Mouse (Mus musculus) layer of hippocampus, postnatal 10 days (tissue): ENCODE data around the gene Myh14. TPM values are rescaled to one million over a fixed set of nuclear protein-coding genes. Genes with fewer than 3 reads are reported as not detected.
A peak's percentile ranks its signal among the peaks of the same experiment; 100 is the strongest.
"Not testable (repeated sequence)": the region's sequence is repeated elsewhere in the genome, so short reads cannot be mapped to it uniquely, and the experiment has no call there.

Source experiments
- DNase-seq, 2 experiments: peaks; one replicate each; pipeline ENCODE4 v3.0.0; 2021; ENCODE audit warnings: low spot score in 2 of 2
- long read RNA-seq: library from polyadenylated mRNA; stranded (forward); transcript quantifications from one replicate; pipeline ENCODE4 v2.0.0, GENCODE M21; 2023
- total RNA-seq, 2 experiments: library from RNA; stranded (reverse); gene quantifications; 2 replicates each; pipeline ENCODE4 v1.2.3; 2021

The Myh14 gene
- 10 to 100 TPM; 17.6 to 17.9 TPM for total RNA-seq
- long read RNA-seq, partial matches to known transcripts: 17 of 18 reads
- long read RNA-seq, other reads (novel, unspliced or antisense): 1 of 18 reads

DNA sequence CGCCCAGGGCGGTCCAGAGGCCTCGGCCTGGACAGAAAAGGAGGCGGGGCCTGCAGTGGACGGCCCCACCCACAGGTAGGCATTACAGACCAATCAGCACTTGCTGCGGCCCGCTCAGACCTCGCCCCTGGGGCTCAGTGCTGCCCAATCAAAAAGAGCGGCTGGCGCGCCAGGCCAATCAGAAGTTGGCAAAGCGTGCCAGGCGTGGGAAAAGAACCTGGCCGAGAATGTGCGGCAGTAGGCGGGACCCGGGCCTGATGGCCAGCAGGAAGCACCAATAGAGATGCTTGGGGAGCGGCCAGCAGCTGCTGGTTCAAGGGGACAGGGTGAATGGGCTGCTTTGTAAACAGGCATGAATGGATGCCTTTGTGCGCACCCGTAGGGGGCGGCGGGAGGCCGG, at the start of gene Myh14:
Gene Myh14, minus strand, starts transcription at position 41 of the 400 bp plus-strand sequence.
- DNase-seq: peak; percentile 92 to 96

DNA sequence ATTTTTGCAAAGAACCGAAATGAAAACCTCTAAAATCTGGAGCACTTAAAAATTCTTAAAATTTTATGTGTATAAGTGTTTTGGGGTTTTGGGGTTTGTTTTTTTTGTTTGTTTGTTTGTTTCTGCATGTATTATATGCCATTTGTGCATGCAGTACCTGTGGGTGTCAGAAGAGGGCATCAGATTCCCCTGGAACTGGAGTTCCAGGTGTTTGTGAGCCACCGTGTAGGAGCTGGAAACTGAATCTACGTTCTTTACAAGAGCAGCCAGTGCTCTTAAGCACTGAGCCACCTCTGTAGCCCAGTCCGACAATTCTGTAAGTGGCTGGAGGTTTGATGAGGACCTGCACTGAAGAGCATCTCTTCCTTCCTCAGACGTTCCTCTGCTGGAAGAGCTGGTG, 39.2 kb upstream of the Myh14 start:
- no peak for DNase-seq

DNA sequence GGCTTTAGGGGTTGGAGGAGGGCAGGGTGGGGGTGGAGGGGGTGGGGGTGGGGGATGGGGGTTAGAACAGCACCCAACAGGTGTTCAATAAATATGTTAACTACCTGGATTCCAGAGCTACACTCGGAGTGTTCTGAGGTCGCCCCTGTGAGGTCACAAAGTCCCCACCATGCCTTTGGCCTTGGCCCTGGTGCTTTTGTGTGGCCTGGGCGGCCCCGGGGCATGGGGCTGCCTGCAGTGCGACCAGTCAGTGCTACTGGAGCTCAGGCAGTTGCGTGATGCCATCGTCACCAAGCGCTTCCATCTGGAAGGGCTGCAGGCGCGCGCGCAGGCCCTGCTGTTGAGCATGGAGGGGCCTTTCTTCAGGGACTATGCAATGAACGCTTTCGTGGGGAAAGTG, 37.9 kb upstream of the Myh14 start, which contains the start of gene Izumo2:
Gene Izumo2, plus strand, starts transcription at position 169 of the 400 bp plus-strand sequence.
- no peak for DNase-seq

DNA sequence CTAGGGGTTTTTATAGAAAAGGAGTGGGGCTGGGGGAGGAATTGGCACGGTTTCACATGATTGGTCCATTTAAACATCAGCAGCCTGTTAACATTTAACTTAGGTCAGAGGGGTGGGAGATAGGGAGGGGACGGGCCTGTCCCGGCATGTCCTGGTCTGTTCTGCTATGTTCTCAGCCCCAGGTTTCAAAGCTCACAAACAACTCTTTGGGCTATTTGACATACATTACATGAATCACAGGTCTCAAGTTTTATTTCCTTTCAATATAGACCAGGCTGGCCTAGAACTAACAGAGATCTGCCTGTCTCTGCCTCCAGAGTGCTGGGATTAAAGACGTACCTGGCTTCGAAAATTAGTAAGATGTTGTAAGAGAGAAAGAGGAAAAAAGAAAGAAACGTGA, 37.5 kb upstream of the Myh14 start:
- DNase-seq: not testable (repeated sequence)

DNA sequence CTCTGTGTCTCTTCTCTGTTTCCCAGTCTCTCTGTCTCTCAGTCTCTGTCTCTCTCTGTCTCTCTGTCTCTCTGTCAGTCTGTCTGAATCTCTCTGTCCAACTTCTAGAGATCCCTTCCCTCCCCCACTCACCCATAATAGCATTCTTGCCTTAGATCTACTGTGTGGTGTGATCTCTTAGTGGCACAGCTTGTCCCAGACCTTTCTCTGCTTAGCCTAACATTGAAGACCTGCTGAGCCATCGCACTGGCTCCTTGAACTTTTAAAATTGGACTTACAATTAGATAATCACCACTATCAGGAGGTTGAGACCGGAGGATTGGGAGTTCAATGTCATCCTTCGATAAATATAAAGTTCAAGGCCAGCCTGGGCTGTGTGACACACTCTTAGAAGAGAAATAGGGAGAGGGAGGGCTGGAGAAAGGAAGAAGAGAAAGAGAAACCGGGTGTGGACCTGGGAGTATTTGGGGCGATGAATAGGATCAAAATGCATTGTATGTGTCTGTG, 36.6 kb upstream of the Myh14 start:
- DNase-seq: no peak

DNA sequence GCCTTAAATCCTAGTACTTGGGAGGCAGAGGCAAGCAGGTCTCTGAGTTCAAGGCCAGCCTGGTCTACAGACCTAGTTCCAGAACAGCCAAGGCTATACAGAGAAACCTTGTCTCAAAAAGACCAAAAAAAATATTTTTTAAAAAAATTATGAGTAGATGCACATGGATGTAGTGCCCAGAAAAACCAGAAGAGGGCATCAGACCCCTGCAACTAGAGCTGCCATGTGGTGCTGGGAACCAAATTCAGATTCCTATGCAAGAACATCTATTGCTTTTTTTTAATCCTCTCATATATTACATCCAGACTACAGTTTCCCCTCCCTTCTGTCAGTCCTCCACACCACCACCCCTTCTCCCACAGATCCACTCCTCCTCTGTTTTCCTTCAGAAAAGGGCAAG, 35.7 kb upstream of the Myh14 start:
- DNase-seq: no peak

DNA sequence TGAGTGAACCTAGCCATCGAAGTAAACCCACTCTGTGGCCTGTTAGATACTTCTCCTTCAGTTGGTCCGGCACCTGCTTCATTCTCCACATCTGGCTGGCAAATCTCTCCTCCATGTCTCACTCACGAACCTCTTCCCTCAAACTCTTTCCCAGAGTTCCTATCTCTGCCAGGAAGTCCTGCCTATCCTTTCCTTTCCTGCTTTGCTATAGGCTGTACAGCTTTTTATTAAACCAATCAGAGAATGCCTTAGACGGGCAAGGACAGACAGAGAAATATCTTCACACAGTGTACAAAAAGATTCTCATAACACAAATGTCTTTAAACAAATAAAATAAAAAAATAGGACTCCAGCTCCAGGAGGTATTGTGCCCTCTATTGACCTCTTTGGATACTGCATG, 34.4 kb upstream of the Myh14 start:
- DNase-seq: no peak

DNA sequence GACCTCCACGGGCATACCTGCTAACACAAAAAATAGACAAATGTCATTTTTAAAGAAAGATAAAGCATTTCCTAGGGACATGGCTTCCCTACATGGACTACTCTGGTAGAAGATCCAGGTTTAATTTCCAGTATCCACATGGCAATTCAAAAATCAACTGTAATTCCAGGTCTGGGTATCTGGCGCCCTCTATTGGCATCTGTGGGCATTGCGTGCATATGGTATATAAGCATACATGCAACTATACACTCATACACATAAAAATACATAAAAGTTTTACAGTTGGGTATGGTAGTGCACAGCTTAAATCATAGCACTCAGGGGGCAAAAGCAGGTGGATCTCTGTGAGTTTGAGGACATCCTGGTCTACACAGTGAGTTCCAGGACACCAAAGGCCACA, 33.7 kb upstream of the Myh14 start:
- peak; percentile 65 to 66 for DNase-seq

DNA sequence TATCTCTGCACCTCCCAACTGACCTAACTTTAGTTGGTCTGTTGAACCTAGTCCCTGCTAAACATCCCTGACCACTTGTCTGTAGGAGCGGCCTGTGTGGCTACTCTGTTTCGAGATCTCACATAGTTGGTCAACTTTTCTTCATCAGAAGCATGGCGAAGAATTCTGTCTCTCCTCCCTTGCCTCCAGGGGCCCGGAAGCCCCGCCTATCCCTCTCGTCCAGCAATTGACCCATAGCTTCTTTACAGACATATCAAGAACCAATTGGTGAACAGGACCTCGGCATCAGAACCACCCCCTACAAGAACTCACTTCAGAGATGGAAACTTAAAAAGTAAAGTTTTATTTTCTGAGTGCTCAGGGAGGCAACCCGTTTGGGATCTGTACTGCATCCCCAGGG, 32.3 kb upstream of the Myh14 start:
- no peak for DNase-seq

DNA sequence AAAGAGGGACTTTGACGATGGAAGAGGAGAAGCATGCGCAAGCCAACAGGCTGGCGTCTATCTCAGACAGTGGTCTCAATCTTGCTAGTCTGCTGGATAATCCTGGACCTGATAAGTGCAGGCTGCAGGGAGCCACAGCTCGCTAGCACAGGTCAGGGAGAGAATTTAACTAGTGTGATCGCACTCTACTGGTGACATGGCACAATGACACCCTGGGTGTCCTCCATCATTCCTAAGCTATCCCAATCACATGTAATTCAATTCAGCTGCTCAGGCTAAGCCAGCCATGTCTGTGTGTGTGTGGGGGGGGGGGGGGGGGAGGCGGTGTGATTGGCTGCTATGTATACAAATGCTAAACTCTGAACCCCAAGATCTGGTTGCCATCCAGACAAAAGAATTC, 31.3 kb upstream of the Myh14 start:
- peak; percentile 54 to 62 for DNase-seq

DNA sequence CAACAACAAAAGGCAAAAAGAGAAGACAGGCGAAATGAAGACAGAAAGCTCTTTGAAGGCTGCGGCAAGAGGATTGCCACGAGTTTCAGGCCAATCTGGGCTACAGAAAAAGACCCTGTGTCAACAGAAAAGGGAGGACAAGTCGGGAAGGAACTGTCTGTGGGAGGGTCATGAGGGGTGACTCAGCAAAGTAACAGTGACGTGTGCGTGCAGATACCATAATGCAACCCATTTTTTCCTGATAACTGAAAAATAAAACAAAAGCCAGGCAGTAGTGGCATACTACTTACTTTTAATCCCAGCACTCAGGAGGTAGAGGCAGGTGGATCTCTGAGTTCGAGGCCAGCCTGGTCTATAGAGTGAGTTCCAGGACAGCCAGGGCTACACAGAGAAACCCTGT, 27.3 kb upstream of the Myh14 start:
- no peak for DNase-seq

DNA sequence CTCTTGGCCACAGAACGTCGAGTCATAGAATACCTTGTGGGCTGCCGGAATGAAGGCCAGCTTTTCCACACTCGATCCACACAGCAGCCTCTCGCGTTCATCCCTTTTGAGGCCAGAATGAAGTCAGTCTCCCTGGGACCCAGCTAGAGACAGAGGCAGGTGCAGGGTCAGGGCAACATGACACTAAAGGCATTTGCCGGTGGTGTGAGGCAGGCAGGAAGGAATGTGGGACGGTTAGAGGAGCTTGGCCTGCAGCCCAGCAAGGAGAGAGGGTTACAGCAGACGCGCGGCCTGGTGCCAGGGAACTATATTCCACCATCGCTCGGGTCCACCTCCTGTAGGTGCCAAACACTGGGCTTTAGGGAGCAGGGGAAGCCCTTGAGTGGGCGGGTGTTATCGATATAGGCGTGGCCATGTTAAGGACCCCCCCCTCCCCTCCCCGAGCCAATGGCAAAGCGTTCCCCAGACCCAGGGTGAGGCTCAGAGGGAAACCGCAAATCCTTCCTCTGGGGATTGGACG, 26.6 kb upstream of the Myh14 start:
- peak in 1 of 2 experiments; percentile 27 for DNase-seq

DNA sequence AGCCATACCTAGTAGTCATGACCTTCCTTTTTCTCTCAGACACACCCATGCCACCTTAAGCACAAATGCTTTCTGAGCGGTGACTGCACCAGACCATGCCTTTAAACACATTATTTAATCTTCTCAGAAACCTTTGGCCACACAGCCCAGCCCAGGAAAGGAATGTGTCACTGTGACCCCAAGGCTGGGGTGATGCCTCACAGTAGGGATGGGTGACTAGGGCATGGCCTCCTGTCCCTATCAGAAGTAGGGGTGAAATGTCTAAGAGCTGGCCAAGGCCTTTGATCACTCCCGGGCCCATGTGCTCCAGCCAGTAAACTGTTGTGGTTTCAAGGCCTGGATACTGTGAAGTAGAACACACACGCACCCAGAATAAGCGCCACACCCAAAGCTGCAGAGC, 24.6 kb upstream of the Myh14 start:
- no peak for DNase-seq

DNA sequence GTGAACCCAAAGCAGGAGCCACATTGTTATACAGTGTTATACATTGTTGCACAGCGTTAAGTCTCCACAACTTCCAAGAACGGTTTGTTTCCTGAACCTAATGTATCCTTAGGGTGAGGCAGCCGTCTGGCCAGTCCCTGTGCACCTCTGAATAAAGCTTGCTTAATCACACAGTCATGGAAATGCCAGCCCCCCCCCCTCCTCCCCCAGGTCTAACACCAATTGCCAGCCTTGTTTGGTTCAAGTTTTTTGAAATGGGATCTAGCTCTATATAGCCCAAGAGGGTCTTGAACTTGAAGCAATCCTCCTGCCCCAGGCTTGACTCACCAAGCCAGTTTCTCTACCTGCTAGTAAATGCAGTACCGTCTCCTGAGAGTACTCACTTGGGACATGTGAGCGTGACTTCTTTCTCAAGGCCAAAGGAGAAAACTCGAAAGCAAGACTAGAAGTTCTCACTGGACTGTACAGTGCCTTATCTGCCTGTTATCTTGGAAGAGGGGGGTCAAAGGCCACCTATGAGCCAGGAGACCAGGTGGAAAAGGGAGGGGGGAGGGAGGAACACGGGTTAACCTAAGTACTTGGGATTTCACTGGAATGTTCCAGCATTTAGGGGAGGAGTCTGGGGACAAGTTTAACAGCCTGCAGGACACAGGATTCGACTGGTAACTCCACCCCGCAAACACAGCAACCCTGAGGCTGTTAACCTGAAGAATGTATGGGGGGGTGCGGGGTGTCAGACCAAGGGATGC, 23.0 kb upstream of the Myh14 start:
- no peak for DNase-seq

DNA sequence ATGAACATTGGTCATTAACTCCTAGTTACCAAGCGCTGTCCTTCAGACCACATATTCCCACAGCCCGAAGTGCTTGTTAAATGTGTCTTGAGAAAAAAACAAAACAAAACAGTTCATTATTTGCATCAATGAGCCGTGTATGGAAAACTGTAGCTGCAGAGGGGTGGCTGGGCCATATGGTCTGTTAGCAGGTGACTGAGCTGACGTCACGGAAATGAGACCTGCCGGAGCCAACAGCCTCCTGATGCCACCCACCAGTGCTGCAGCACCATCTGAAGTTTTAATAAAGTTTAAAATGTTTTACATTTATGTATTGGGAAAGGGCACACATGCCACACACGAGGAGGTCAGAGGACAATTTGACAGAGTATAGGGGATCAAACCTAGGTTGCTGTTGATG, 18.7 kb upstream of the Myh14 start:
- DNase-seq: no peak

DNA sequence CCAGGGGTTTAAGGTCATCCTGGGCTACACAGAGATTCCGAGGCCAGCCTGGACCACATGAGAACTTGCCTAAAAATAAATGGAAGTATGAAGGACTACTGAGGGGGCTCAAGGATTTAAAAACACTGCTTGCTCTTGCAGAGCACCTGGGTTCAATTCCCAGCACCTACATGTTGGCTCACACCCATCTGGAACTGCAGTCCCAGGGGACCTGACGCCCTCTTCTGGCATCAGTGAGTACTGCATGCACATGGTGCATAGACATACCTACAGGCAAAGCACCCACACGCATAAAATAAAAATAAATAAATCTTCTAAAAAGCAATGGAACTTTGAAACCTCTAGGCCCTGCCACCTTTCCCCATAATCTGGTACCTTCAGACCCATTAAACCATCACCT, 18.2 kb upstream of the Myh14 start:
- no peak for DNase-seq

DNA sequence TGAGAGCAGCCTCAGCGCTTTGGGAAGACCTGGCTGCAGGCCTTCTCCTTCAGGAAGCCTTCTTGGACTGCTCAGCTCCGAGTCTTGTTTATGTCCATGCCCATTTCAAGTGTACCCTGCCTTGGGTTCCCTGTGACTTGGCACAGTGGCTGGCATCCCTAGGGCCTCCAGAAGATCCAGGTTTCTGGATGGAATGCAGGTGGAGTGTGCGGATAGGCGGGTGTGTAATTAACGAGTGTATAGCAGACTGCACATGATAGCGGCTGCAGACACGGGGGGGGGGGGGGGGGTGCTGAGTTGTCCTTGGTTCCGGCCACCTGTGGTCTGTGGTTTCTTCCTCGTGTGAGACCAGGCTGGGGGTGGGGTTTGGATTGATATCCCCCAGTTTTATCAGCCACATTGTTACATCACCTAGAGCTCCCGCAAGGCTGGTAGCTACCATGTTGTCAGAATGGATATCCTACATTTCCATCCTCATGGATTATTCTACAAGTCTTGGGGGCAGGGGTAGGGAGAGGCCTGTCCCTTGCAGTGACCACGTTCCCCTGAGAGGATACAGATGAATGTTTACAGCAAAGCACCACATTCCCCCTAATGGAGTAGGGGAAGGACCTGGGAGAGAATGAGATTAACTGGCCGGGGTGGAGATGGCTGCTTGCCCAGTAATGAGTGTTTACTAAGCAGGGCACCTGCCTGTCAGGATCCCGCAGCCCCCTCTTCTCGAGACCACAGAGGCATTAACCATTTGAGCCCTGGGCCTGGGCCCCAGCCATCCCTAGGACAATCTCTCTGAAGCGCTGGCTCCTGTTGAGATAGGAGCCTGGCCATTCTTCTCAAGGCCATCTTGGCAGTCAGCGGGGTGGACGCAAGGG, 15.1 kb upstream of the Myh14 start:
- DNase-seq: peak in 1 of 2 experiments; percentile 36

DNA sequence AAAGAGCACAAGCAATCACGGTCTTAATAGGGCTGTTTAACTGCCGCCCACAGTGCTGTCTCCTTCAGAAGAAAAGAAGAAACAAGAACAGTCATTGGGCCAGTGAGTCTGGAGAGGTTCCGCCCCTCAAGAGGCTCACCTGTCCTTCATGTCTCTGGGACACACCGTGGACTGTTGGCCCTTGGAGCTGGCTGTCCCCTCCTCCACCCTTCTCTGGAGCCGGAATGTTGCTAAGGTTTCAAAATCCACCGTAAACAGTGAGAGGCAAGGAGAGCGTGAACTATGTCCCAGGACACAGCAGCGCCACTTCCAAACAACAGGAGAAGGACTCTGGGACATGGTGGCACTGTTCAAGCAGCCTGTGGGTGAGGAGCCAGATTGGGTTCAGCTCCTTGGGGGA, 13.0 kb upstream of the Myh14 start:
- DNase-seq: no peak

DNA sequence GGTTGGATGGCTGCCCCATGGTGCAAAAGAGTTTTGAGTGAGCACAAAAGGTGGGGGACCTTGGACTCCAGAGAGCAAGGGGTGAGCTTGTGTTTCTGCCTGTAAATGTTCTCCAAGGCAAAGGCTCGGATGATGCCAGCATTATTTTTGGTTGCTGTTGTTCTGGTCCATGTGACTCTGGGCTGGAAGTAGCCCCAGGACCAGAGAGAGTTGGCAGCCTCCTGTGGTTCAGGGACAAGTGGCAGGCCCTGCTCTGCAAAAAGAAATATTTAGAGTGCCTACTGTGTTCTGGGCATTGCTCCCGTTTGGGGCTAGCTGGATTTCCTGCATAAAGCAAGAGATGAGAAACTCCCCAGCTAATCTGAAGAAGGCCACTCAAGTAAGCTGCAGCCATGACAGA, 6.0 kb upstream of the Myh14 start:
- DNase-seq: peak; percentile 31 to 55

DNA sequence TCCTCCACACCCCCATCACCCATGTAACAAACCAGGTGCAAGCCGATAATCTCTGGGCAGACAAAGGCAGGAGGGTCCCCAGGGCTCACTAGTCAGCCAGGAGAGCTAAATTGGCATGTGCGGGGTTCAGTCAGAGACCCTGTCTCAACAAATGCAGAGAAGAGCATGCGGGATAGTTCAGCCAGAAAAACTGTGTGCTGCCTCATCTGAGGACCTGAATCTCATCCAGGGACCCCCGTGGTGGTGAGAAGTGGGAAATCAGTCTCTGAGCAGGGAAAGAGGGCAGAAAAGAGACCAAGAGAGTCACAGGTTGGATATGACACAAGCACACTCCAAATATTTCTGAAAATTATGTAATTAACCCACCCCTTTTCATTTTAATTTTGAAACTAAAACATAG, 5.5 kb upstream of the Myh14 start:
- no peak for DNase-seq

DNA sequence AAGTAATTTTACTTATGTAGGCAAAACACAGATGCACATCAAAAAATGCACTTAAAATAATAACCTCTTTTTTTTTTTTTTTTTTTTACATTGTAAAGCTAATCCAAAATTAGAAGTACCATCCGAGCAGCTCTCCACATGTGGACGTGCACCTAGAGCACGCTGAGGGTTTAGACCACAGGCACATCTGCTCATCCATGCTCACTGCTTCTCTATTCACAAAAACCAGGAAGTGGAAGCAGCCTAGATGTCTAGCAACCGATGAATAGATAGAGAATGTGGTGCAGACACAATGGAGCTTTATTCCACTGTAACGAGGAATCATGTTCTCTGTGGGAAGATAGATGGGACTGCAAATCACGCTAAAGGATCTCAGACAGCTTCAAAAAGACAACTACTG, 4.5 kb upstream of the Myh14 start:
- no peak for DNase-seq

DNA sequence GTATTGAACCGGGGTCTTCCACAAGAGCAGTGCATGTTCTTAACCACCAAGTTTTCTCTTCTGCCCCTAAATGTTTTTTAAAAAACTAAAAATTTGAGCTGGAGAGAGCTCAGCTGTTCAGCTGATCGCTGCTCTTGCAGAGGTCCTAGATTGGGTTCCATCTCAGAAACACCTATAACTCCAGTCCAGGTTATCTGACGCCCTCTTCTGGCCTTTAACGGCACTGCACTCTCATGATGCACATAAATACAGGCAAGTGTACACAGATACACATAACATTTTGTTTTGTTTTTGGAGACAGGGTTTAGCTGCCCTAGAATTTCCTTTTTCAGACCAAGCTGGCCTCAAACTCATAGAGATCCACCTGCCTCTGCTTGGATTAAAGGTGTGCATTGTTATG, 3.9 kb upstream of the Myh14 start:
- no peak for DNase-seq
